18 mouse cellular contexts compared by ENCODE assay signal in the genomic region with DNA sequence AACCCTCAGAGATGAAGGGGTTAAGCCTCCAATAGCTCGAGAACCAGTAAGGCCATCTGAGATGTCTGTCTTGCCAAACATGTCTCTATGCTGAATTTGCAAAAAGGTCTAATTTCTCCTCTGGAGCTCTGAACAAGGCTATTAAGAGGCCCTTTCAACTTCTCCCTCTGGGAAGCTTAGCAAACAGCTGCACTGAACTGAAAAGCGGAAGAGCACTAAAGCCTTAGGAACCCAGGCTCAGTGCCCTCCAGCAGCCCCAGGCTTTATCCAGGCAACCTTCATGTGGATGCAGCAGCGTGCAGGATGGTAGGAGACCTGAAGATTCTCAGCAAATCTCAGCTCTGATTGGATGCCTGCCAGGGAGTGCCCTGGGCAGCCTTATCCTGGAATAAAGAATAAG.
DNase-seq lines count a peak whose midpoint lies in the region; ATAC-seq and TF ChIP-seq lines count a peak whose summit lies in the region.
"Had no signal": no experiment of that assay in that cellular context is flagged by ENCODE, and none has a peak within 500 bp of the region (broad histone marks: within the 10 kb centered on the region; RNA-seq: fewer than 3 reads in every experiment).

No protein-coding gene starts in this region.

- no peak overlapping the region for H3K4me2 ChIP-seq in embryonic facial prominence, embryonic 11.5 days (ENCODE audit: low read depth, low read length)
- no peak overlapping the region for H3K4me2 ChIP-seq in neural tube, embryonic 15.5 days
- H3K4me2 ChIP-seq in intestine, postnatal 0 days (replicated peaks; ENCODE audit: low read depth): no peak overlapping the region
- H3K4me2 ChIP-seq: hindbrain, embryonic 13.5 days; lung, embryonic 15.5 days had no signal

- WGBS in embryonic facial prominence, embryonic 11.5 days: 45% methylated on average over 3 of the region's 3 CpGs
- 52% methylated on average over 3 of the region's 3 CpGs for WGBS in embryonic facial prominence, embryonic 10.5 days
- WGBS in neural tube, embryonic 15.5 days: 17% methylated on average over 3 of the region's 3 CpGs
- 55% methylated on average over 3 of the region's 3 CpGs for WGBS in intestine, postnatal 0 days

- no peak overlapping the region for H3K4me3 ChIP-seq in embryonic facial prominence, embryonic 11.5 days (ENCODE audit: low read depth, low read length)
- H3K4me3 ChIP-seq in embryonic facial prominence, embryonic 10.5 days: no peak overlapping the region
- no peak overlapping the region for H3K4me3 ChIP-seq in neural tube, embryonic 15.5 days (replicated peaks)
- no peak overlapping the region for H3K4me3 ChIP-seq in intestine, postnatal 0 days (ENCODE audit: low read depth, low read length)
- H3K4me3 ChIP-seq: erythroblast, embryonic 14.5 days; hindbrain, embryonic 13.5 days; lung, embryonic 15.5 days; myocyte had no signal

- no peak overlapping the region for H3K27ac ChIP-seq in embryonic facial prominence, embryonic 11.5 days (replicated peaks; ENCODE audit: low read depth, low read length)
- no peak overlapping the region for H3K27ac ChIP-seq in embryonic facial prominence, embryonic 10.5 days (replicated peaks)
- H3K27ac ChIP-seq in neural tube, embryonic 15.5 days (replicated peaks): peak overlapping the region; percentile 42; the same call in 1 of the 2 replicates
- H3K27ac ChIP-seq in intestine, postnatal 0 days (ENCODE audit: low read depth, low read length): no peak overlapping the region
- H3K27ac ChIP-seq: hindbrain, embryonic 13.5 days; lung, embryonic 15.5 days had no signal

- no peaks in the 10 kb centered on the region for H3K9me3 ChIP-seq in embryonic facial prominence, embryonic 11.5 days (replicated peaks; ENCODE audit: control insufficient read depth, low read length)
- H3K9me3 ChIP-seq in embryonic facial prominence, embryonic 10.5 days: no peaks in the 10 kb centered on the region
- no peaks in the 10 kb centered on the region for H3K9me3 ChIP-seq in neural tube, embryonic 15.5 days (replicated peaks)
- H3K9me3 ChIP-seq in intestine, postnatal 0 days (ENCODE audit: control insufficient read depth): no peaks in the 10 kb centered on the region
- H3K9me3 ChIP-seq: hindbrain, embryonic 13.5 days; lung, embryonic 15.5 days had no signal

- no peak for TF ChIP-seq CTCF in intestine, postnatal 0 days (IDR thresholded peaks at IDR 0.05; ENCODE audit: low read depth)

- DNase-seq in embryonic facial prominence, embryonic 11.5 days (ENCODE audit: low spot score): peak; percentile 9
- DNase-seq in embryonic facial prominence, embryonic 10.5 days (ENCODE audit: low spot score): no peak
- DNase-seq in heart, adult 9 months (ENCODE audit: low spot score in 2 of 2): peak; percentile 10 to 31
- DNase-seq in heart, postnatal 4 days: no peak
- peak; percentile 4 for DNase-seq in ovary, postnatal 14 days (ENCODE audit: low spot score)
- DNase-seq in ovary, adult 18-20 months (ENCODE audit: low spot score): no peak
- DNase-seq: cerebellum, postnatal 36 days; kidney, adult 8-10 months; kidney, postnatal 4 days; liver; spleen, adult 18-20 months had no signal

- no peaks in the 10 kb centered on the region for H3K4me1 ChIP-seq in embryonic facial prominence, embryonic 11.5 days (ENCODE audit: control insufficient read depth, insufficient read depth, low read length)
- no peaks in the 10 kb centered on the region for H3K4me1 ChIP-seq in embryonic facial prominence, embryonic 10.5 days
- H3K4me1 ChIP-seq in neural tube, embryonic 15.5 days: peaks cover 13% of the 10 kb centered on the region
- no peaks in the 10 kb centered on the region for H3K4me1 ChIP-seq in intestine, postnatal 0 days (replicated peaks; ENCODE audit: control insufficient read depth, insufficient read depth, low read length)
- H3K4me1 ChIP-seq: lung, embryonic 15.5 days had no signal

- no peak for ATAC-seq in embryonic facial prominence, embryonic 11.5 days (replicated peaks; ENCODE audit: insufficient number of reproducible peaks, low FRiP score, low TSS enrichment, low read depth)
- ATAC-seq in neural tube, embryonic 15.5 days (ENCODE audit: low FRiP score): no peak
- no peak for ATAC-seq in intestine, postnatal 0 days
- ATAC-seq: Patski had no signal

- no peaks in the 10 kb centered on the region for H3K36me3 ChIP-seq in embryonic facial prominence, embryonic 11.5 days (replicated peaks; ENCODE audit: control insufficient read depth, insufficient read depth, low read depth, low read length)
- H3K36me3 ChIP-seq in embryonic facial prominence, embryonic 10.5 days (replicated peaks): no peaks in the 10 kb centered on the region
- no peaks in the 10 kb centered on the region for H3K36me3 ChIP-seq in neural tube, embryonic 15.5 days
- H3K36me3 ChIP-seq in intestine, postnatal 0 days (ENCODE audit: control insufficient read depth, insufficient read depth): no peaks in the 10 kb centered on the region
- H3K36me3 ChIP-seq: hindbrain, embryonic 13.5 days; lung, embryonic 15.5 days had no signal

- H3K9ac ChIP-seq in embryonic facial prominence, embryonic 11.5 days (replicated peaks; ENCODE audit: low read length): no peak overlapping the region
- no peak overlapping the region for H3K9ac ChIP-seq in neural tube, embryonic 15.5 days (replicated peaks)
- no peak overlapping the region for H3K9ac ChIP-seq in intestine, postnatal 0 days (ENCODE audit: low read depth, low read length)
- H3K9ac ChIP-seq: hindbrain, embryonic 13.5 days; lung, embryonic 15.5 days had no signal

- no peaks in the 10 kb centered on the region for H3K27me3 ChIP-seq in embryonic facial prominence, embryonic 11.5 days (ENCODE audit: control insufficient read depth, insufficient read depth, low read length)
- H3K27me3 ChIP-seq in embryonic facial prominence, embryonic 10.5 days (replicated peaks; ENCODE audit: low read depth, poor library complexity, severe bottlenecking): no peaks in the 10 kb centered on the region
- no peaks in the 10 kb centered on the region for H3K27me3 ChIP-seq in neural tube, embryonic 15.5 days (replicated peaks)
- no peaks in the 10 kb centered on the region for H3K27me3 ChIP-seq in intestine, postnatal 0 days (replicated peaks; ENCODE audit: control insufficient read depth, insufficient read depth, low read length)
- H3K27me3 ChIP-seq: hindbrain, embryonic 13.5 days; lung, embryonic 15.5 days; Patski had no signal

Comparison
In these comparisons a context has a peak if more than half of its experiments do, and no peak if none do; other contexts are left out.
1. DNase-seq: peak in embryonic facial prominence, embryonic 11.5 days (single experiment), heart, adult 9 months (2 of 2) and ovary, postnatal 14 days (single experiment); none in embryonic facial prominence, embryonic 10.5 days (single experiment), heart, postnatal 4 days (single experiment) and ovary, adult 18-20 months (single experiment).